Mouse (Mus musculus): Measurements from ENCODE around the gene Cep112. TPM values are rescaled to one million over a fixed set of nuclear protein-coding genes. Genes with fewer than 3 reads are reported as not detected.

Cep112 gene
- polyA plus RNA-seq, 1 experiment from 2014 or later, result 22.4 TPM

GRCm38 (mm10) chr11:108464138-108464537 is 39.1 kb downstream of the Cep112 start:
- no peak overlapping the region for H3K4me3 ChIP-seq (replicated peaks)
- no peak overlapping the region for H3K4me2 ChIP-seq
- H3K27ac ChIP-seq, result no peak overlapping the region
- H3K27me3 ChIP-seq, result no peaks in the 10 kb centered on the region
- H3K4me1 ChIP-seq, result no peaks in the 10 kb centered on the region
- ATAC-seq (ENCODE audit: low FRiP score), result no peak
- H3K36me3 ChIP-seq (replicated peaks), result no peaks in the 10 kb centered on the region
- 90% methylated on average over 8 of the region's 8 CpGs for WGBS
- no peak overlapping the region for H3K9ac ChIP-seq
- no peaks in the 10 kb centered on the region for H3K9me3 ChIP-seq

- Histone ChIP-seq H3K27ac (no peak overlapping the region), H3K4me2 (no peak overlapping the region), H3K9me3 (no peaks in the 10 kb centered on the region), H3K27me3 (no peaks in the 10 kb centered on the region), H3K36me3 (replicated peaks) (no peaks in the 10 kb centered on the region), H3K9ac (no peak overlapping the region), H3K4me1 (no peaks in the 10 kb centered on the region), H3K4me3 (replicated peaks) (no peak overlapping the region)
- WGBS, result 87% methylated on average over 4 of the region's 4 CpGs
- no peak for ATAC-seq (ENCODE audit: low FRiP score)
Measured at GRCm38 (mm10) chr11:108464715-108465301, 39.8 kb downstream of the Cep112 start.

DNA sequence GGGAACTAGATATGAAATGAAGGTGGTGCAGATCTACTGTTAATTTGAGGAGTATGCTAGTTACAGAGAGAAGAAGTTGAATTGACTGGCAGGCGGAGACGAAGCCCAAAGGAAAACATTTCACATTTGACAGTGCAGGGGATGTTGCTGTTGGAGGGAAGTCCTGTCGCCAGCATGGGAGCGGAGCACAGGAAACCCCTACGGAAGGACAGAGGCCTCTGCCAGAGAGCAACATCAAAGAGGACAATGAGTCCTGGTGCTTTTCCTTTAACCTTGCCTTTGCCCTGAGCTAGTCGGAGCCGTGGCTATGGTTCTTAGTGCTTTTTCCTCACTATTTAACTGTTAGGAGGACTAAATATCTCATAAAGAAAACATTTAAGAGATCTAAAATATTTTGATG is 50.7 kb downstream of the Cep112 start:
- Histone ChIP-seq H3K9me3 (no peaks in the 10 kb centered on the region), H3K4me3 (replicated peaks) (no peak overlapping the region), H3K36me3 (replicated peaks) (no peaks in the 10 kb centered on the region), H3K9ac (no peak overlapping the region), H3K27ac (no peak overlapping the region), H3K4me2 (no peak overlapping the region), H3K27me3 (no peaks in the 10 kb centered on the region), H3K4me1 (no peaks in the 10 kb centered on the region)
- 83% methylated on average over 7 of the region's 7 CpGs for WGBS
- no peak for ATAC-seq (ENCODE audit: low FRiP score)

DNA sequence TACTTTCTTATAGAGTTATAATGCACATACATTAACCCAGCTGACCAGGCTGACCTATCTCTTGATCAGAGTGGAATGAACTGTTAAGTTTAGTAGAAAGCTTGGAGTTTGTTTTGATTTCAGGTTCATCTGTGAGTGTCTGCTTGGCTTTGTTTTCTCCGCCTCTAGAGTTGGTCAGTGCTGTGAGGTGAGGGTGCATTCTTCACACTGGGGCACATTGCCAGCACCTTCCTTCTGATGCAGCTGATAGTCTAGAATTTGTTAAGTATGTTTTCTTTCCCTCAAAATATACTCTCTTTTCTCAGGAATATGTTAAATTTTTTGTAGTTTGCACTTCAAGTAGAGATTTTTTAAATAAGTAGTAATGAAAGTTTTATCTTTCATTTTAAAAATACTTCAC is 51.2 kb downstream of the Cep112 start:
- 95% methylated on average over 1 of the region's 1 CpGs for WGBS
- no peak overlapping the region for H3K27ac ChIP-seq
- H3K9me3 ChIP-seq, result no peaks in the 10 kb centered on the region
- no peak overlapping the region for H3K4me2 ChIP-seq
- no peaks in the 10 kb centered on the region for H3K4me1 ChIP-seq
- H3K9ac ChIP-seq, result no peak overlapping the region
- H3K4me3 ChIP-seq (replicated peaks), result no peak overlapping the region
- H3K36me3 ChIP-seq (replicated peaks), result no peaks in the 10 kb centered on the region
- ATAC-seq (ENCODE audit: low FRiP score), result no peak
- H3K27me3 ChIP-seq, result no peaks in the 10 kb centered on the region

DNA sequence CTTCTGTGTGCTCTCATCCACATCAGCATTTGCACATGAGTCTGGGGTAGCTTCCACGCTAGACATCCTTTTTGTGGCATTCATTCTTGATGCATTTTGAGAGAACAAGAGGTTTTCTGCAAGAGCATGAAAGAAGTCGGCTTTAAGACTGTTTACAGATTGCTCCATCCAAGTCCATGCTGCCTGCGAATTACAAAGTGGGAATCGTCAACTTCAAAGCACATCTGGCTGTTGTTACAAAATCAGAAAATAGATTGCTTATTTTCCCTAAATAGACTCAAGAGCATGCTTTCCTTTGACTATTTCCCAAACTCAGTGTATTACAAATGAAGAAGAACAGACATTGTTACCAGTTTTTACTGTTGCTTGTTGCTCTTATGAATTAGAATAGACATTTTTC is 59.0 kb downstream of the Cep112 start:
- H3K4me3 ChIP-seq (replicated peaks), result no peak overlapping the region
- ATAC-seq (ENCODE audit: low FRiP score), result no peak
- H3K4me1 ChIP-seq, result no peaks in the 10 kb centered on the region
- WGBS, result 82% methylated on average over 4 of the region's 4 CpGs
- H3K27me3 ChIP-seq, result no peaks in the 10 kb centered on the region
- H3K9ac ChIP-seq, result no peak overlapping the region
- H3K9me3 ChIP-seq, result no peaks in the 10 kb centered on the region
- H3K36me3 ChIP-seq (replicated peaks), result no peaks in the 10 kb centered on the region
- H3K4me2 ChIP-seq, result no peak overlapping the region
- H3K27ac ChIP-seq, result no peak overlapping the region

GRCm38 (mm10) chr11:108488256-108488655 is 63.3 kb downstream of the Cep112 start:
- Histone ChIP-seq H3K36me3 (replicated peaks) (no peaks in the 10 kb centered on the region), H3K4me2 (no peak overlapping the region), H3K27me3 (no peaks in the 10 kb centered on the region), H3K4me1 (no peaks in the 10 kb centered on the region), H3K9me3 (no peaks in the 10 kb centered on the region), H3K4me3 (replicated peaks) (no peak overlapping the region), H3K27ac (no peak overlapping the region), H3K9ac (no peak overlapping the region)
- WGBS, result 90% methylated on average over 2 of the region's 2 CpGs
- ATAC-seq (ENCODE audit: low FRiP score), result no peak

DNA sequence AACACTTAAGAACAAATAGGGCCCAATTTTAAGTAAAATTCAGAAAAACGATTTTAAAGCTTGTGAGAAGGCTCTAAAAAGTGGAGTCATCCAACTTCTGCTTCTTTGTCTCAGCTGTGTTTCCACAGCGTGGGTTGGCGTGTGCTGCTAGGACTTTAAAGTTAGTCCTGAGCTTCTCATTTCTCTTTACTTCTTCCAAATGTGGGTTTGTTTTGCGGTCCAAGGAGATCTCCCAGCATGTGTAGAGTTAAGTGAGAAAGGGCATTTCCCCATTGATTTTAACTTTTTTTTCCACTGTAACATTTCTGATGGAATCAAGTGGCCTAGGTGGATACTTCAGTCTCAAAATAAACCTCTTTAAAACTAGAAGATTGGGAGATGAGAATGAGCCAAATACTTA is 64.9 kb downstream of the Cep112 start:
- no peaks in the 10 kb centered on the region for H3K9me3 ChIP-seq
- H3K36me3 ChIP-seq (replicated peaks), result no peaks in the 10 kb centered on the region
- H3K4me2 ChIP-seq, result no peak overlapping the region
- H3K27me3 ChIP-seq, result no peaks in the 10 kb centered on the region
- no peaks in the 10 kb centered on the region for H3K4me1 ChIP-seq
- 89% methylated on average over 4 of the region's 4 CpGs for WGBS
- H3K27ac ChIP-seq, result no peak overlapping the region
- H3K4me3 ChIP-seq (replicated peaks), result no peak overlapping the region
- no peak for ATAC-seq (ENCODE audit: low FRiP score)
- H3K9ac ChIP-seq, result no peak overlapping the region

DNA sequence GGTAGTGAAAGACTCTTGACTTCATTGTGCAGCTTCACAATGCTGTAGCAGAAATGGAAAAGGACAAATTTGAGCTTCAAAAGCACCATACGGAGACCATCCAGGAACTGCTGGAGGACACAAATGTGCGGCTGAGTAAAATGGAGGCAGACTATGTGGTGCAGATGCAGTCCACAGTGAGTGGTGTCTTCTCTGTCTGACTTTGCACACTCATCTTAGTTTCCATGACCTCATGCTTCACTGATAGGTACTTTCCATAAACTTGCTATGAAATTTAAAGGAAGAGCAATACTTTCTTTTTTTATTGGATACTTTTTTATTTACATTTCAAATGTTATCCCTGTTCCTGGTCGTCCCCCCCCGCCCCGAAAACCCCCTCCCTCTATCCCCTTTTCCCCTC is 83.2 kb downstream of the Cep112 start:
- Histone ChIP-seq H3K4me2 (no peak overlapping the region), H3K9me3 (no peaks in the 10 kb centered on the region), H3K4me1 (no peaks in the 10 kb centered on the region), H3K27me3 (no peaks in the 10 kb centered on the region), H3K4me3 (replicated peaks) (no peak overlapping the region), H3K9ac (no peak overlapping the region), H3K27ac (no peak overlapping the region), H3K36me3 (replicated peaks) (no peaks in the 10 kb centered on the region)
- 91% methylated on average over 5 of the region's 5 CpGs for WGBS
- no peak for ATAC-seq (ENCODE audit: low FRiP score)

DNA sequence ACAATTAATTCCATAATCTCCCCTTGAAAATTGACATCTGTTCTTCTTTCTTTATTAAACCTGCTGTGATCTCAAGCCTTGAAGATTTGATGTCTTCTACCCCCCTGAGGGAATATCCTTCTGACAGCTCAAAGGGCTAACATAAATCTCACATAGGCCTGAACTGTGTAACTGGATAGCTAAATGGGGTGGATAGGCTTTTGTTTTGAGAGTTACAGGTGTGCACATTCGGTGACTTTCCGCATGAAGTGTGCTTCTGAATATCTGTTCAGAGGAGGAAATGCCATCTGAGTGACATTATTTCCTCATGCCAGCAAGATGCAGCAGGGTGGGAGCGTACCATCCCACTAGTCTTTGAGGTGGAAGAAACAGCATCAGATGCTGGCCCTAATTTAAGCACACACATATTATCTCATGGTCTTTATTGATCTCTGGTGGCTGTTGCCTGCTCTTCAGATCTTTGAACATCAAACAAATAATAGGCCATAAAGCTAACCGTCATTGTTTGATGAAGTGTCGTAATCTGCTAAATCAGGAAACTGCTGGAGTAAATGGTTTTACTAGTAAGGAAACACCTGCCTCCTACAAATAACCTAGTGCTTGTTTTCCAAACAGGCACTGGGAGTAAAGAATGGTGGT is 102.9 kb downstream of the Cep112 start:
- Histone ChIP-seq H3K36me3 (replicated peaks) (no peaks in the 10 kb centered on the region; the same call in 1 of the 2 replicates), H3K27ac (no peak overlapping the region), H3K9me3 (no peaks in the 10 kb centered on the region), H3K9ac (no peak overlapping the region), H3K4me3 (replicated peaks) (no peak overlapping the region), H3K27me3 (no peaks in the 10 kb centered on the region), H3K4me2 (no peak overlapping the region), H3K4me1 (no peaks in the 10 kb centered on the region; the same call in 1 of the 2 replicates)
- 78% methylated on average over 5 of the region's 5 CpGs for WGBS
- no peak for ATAC-seq (ENCODE audit: low FRiP score)

DNA sequence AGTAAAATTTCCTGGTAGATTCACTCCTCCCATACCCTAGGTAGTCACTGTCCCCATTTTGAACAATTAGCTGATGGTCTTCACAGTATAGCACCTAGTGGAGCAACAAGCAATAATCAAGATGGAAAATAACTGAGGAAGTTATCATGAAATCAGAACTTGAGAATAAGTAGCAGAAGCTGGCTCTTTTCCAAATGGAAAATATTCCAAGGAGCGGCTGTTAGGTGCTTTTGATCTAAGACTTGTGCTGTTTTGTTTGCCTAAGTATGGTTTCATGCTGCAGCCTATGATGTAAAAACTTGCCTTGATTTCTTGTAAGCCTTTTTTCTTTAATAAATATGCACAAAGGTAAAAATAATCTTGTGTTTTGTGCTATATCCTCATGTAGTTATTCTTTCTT is 107.9 kb downstream of the Cep112 start:
- Histone ChIP-seq H3K27ac (no peak overlapping the region), H3K4me2 (no peak overlapping the region), H3K27me3 (no peaks in the 10 kb centered on the region), H3K9ac (no peak overlapping the region), H3K36me3 (replicated peaks) (no peaks in the 10 kb centered on the region; the same call in 1 of the 2 replicates), H3K4me1 (no peaks in the 10 kb centered on the region; the same call in 1 of the 2 replicates), H3K9me3 (no peaks in the 10 kb centered on the region), H3K4me3 (replicated peaks) (no peak overlapping the region)
- WGBS, result 79% methylated on average over 1 of the region's 1 CpGs
- no peak for ATAC-seq (ENCODE audit: low FRiP score)

DNA sequence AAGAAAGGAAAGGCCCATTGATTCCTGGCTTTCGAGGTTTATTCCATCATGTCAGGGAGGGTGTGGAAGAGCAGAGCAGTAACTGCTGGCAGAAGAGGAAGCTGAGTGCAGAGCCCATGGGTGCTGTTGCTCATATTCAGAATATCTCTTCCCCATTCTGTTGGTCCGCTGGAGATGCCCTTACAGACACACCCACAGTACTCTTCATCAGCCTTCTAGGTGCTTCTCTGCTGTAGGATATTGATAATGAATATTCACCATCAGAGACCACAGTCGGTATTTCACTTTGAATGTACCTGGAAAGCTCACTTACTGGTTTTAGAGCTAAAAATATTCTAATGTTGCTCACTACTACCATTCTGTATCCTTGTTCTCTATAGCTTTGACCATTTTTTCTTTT is 109.0 kb downstream of the Cep112 start:
- no peaks in the 10 kb centered on the region for H3K27me3 ChIP-seq
- no peak overlapping the region for H3K27ac ChIP-seq
- no peaks in the 10 kb centered on the region for H3K9me3 ChIP-seq
- H3K4me3 ChIP-seq (replicated peaks), result no peak overlapping the region
- WGBS, result 93% methylated on average over 3 of the region's 3 CpGs
- no peak overlapping the region for H3K9ac ChIP-seq
- H3K36me3 ChIP-seq (replicated peaks), result no peaks in the 10 kb centered on the region; the same call in 1 of the 2 replicates
- no peak overlapping the region for H3K4me2 ChIP-seq
- no peaks in the 10 kb centered on the region for H3K4me1 ChIP-seq
- no peak for ATAC-seq (ENCODE audit: low FRiP score)

GRCm38 (mm10) chr11:108552997-108553622 is 128.1 kb downstream of the Cep112 start:
- H3K27me3 ChIP-seq, result no peaks in the 10 kb centered on the region
- H3K4me2 ChIP-seq, result no peak overlapping the region
- H3K27ac ChIP-seq, result peak overlapping the region; percentile 42; the same call in 1 of the 2 replicates
- peaks cover 5% of the 10 kb centered on the region for H3K4me1 ChIP-seq
- no peak overlapping the region for H3K9ac ChIP-seq
- WGBS, result 12% methylated on average over 4 of the region's 4 CpGs
- H3K4me3 ChIP-seq (replicated peaks), result no peak overlapping the region
- no peak for ATAC-seq (ENCODE audit: low FRiP score)
- no peaks in the 10 kb centered on the region for H3K9me3 ChIP-seq
- no peaks in the 10 kb centered on the region for H3K36me3 ChIP-seq (replicated peaks)

- Histone ChIP-seq H3K4me3 (replicated peaks) (no peak overlapping the region), H3K27ac (no peak overlapping the region), H3K9me3 (no peaks in the 10 kb centered on the region), H3K4me1 (peaks cover 8% of the 10 kb centered on the region), H3K27me3 (no peaks in the 10 kb centered on the region), H3K9ac (no peak overlapping the region), H3K36me3 (replicated peaks) (no peaks in the 10 kb centered on the region), H3K4me2 (no peak overlapping the region)
- ATAC-seq (ENCODE audit: low FRiP score), result no peak
- 84% methylated on average over 1 of the region's 1 CpGs for WGBS
Measured at GRCm38 (mm10) chr11:108553881-108554280, 128.9 kb downstream of the Cep112 start.

Measured in forebrain, embryonic 12.5 days (tissue).